Mouse (Mus musculus) spleen, postnatal 14 days (tissue): Measurements from ENCODE around the gene Sirt7.
"Not testable (repeated sequence)": the region's sequence is repeated elsewhere in the genome, so short reads cannot be mapped to it uniquely, and the experiment has no call there.

ENCODE experiments used
- DNase-seq, 2 experiments: peaks; one replicate each; pipeline ENCODE4 v3.0.0; 2021 to 2022; ENCODE audit warnings: low spot score in 2 of 2

The Sirt7 gene

DNA sequence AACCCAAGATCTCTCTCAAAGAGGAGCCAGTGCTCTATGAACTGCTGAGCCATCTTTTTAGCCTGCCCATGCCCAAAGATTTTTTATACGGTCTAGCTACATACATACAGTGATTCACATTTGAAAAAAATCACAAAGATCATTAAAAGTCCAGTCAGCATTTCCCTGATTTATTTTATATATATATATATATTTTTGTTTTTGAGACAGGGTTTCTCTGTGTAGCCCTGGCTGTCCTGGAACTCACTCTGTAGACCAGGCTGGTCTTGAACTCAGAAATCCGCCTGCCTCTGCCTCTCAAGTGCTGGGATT, 42.1 kb downstream of the Sirt7 start:
- DNase-seq, result not testable (repeated sequence)

DNA sequence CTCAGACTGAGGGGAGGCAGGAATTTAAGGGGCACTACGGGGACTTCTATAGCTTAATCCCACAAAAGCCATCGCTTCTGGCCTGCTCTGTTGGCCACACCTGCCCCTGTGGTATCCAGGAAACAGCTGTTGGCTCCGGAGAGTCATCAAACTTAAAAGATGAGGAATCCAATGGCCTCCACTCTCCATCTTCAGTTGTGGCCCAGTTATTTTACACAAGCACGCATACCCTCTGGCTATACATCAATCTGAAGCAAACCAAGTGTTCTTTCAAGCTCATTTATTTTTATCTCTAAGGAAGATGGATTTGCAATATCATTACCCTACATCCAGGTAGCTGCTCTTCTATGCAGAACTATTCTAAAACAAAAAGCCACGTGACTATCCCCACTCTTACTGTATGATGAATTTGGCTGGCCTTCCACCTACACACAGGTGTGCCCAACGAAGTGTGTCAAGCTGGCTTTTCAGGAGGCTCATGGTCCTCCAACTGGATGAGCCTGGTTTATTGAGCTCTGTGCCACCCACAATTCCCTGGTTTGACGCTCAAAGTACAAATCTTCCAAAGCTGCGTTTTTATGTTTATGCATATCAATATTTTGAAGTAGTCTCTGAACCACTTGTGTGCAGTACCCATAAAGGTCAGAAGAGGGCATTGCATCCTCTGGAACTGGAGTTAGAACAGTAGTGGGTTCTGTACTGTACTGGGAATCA, 42.6 kb downstream of the Sirt7 start:
- no peak for DNase-seq

DNA sequence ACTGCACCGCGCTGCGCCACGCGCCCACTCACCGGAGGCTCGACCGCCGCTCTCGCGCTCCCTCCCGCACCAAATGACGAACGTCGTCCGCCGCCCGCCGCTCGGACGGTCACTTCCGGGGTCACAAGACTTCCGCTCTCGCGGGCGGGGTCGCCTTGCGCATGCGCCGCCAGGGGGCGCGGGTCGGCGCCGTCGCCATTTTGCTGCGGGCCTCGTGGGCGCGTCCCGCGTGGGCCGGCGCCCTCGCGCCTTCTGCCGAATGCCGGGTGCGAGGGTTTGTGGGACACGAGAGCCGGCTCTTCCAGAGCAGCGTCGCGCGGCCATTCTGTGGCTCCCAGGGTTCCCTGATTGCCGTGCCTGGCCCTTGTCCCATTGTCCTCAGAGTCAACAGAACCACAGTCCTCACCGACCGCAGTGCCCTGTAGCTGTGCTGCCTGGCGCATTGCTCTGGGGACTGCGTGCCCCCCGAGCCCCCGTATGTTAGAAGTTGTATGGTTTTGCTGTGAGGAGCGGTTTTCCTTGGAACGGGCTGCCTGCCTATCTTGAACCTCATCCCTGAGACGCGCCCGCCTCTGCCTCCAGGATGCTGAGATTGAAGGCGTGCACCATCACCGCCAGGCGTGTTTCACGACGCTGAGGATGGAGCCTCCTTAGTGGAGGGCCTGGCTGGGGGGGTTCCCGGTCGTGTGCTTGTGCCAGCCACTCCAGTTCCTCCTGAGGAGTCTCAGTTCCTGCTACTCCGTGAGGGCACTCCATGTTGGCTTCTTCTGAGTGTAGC, 43.4 kb downstream of the Sirt7 start, which contains the start of gene Arhgdia:
TSS of gene Arhgdia (minus strand) at position 135 of the 778 bp plus-strand sequence.
- peak; percentile 79 to 82 for DNase-seq

DNA sequence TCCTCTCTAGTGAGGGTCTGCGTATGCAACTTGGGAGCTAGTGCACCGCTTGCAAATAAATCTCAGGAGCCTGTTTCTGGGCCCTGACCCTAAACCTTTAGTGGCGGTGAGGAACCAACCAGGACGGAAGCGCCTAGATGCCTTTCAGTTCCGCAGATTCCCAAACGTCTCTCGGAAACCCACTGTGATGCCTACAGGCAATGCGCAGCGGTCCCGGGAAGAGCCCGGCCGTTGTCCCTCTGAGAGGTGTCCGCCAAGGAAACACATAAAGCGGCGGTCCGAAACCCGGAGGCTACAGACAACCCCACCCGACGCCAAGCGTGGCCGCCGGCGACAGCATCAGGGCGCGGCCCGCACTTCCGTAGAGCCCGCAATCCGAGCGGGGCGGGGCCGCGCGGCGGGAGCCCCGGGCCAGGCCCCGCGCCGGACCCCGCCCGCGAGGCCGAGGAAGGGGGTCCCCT, 44.1 kb downstream of the Sirt7 start:
- peak in 1 of 2 experiments; percentile 34 for DNase-seq

DNA sequence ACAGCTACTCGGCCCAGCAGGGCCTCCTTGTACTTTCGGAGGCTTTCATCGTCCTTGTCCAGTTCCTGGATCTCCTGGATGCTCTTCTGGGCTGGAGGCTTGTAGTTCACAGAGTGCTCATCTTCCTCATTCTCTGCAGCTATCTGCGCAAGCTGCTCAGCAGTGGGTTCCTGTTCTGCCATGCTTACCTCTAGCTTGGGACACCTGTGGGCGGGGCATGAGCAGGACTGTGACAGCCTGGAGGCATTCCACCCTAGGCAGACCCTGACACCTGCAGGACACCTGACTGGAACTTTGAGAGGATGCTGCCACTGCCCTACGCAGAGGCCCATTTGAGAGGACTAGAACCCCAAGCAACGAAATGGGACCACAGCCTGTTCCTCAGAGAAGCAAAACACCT, 44.9 kb downstream of the Sirt7 start:
- DNase-seq, result no peak

DNA sequence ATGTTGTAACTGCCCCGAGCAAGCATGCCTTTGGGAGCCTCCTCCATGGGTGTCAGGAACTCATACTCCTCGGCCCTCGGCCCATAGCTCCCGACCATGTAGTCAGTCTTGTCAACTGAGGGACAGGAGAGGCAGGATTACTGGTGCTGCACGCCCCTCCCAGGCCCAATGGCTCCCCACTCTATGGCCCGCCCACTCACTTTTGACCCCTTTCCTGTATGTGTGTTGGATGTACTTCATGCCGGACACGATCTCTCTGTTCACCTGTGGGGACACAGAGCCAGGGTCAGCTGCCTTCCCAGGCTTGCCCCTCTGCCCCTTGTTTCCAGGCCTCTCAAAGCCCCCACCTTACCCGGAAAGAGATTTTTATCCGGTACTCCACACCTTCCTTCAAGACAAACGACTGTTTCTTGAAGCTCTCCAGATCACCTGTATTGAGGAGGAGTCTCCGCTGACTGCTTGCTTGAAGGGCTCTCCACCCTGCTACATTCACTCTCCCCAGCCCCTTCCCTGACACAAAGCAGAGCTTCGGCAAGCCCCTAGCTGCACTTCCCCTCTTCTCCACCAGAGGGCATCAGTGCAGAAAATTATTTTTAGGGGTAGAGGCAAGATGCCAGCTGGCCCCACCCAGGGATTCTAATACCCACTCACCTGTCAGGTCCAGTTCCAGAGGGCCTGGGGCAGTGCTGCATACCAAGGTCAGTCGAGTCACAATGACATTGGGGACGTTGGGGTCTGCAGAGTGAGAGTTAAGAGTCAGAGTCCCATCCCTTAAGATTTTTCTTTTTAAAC, 45.5 kb downstream of the Sirt7 start:
- DNase-seq, result peak; percentile 62 to 83

DNA sequence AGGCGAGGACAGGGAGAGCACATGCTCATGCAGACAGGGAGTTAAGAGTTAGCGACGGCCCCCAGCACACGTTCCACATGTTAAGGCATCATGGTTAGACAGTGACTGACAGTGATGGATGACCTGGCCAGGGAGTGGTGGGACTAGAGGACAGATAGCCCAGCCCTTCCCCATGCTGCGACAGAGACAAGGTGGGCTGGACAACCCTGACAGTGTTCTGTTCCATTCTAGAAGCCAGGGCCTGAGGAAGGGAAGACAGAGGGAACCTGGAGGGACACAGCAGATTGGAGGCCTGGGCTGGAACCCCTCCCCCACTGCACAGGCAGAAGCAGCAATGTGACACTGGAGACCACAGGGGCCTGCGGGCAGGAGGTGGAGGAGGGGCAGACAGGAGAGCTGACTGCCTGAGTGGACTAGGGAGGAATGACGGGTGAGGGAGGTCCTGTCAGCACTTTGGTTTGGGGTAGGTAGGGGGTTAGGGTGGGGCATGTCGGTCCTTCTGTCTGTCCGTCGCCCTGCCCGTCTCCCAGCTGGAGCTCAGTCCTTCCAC, 46.3 kb downstream of the Sirt7 start:
- DNase-seq, result no peak

DNA sequence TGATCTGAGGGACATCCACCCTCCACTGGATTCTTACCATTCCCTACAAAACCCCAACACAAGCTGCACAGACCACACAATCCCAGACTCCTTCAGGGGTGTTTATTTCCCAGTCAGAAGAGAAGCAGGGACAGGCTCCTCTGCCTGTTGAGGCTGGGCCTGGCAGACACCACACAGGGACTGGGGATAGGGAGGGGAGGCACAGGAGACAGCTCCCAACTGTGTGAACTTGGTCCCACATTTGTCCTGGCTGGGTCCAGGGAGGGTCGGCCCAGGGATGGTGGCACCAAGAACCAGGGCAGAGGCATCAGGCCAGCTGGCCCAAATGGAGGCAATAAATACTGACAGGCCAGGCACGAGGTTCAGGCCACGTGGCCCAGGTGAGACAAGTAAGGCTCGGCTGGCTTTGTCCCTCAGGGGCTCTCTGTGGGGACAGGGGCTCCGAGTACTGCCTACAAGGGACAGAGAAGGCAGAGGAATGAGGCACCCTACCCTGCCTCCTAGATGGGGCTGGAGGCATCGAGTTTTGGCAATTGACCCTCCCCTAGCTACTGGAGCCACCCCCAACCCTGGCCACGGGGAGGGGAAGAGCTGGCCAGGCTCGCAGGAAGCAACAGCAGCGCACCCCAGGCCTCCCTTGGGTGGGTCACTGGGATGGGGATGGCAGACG, 46.9 kb downstream of the Sirt7 start:
- no peak for DNase-seq

DNA sequence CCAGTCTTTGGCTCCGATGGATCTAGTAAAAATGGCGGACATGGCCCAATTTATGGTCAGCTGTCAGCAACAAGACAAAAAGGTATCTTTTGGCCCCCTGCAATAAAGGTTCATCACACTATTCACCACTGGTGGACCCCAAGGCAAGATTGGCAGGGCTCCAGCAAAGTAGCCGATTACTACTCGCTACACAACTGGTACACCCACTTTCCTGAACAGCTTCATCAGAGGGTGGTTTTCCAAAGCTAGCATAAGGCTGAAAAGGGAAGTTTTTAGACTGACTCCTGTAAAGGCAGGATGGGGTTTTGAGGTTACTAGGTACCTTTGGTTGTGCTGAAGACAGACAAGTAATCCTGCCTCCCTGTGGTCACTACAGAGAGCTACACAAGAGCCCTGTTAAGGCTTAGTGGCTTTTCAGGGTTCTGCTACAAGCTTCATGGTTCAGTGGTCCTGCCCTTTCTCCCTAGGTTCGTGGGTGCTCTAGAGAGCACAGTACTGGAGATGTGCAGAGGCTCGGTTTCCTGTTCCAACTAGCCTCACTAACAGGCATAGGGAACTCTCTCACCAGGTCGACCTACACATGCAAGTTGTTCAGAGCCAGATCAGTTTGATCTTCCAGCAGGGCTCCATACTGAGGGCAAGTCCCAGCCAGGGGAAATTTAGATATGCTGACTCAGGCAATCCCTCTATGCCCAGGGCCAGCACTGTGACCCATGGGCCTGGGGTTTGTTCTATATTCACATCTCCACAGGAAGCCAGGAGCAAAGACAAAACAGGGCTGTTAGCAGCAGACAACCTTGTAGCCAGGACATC, 47.6 kb downstream of the Sirt7 start:
- no peak for DNase-seq

DNA sequence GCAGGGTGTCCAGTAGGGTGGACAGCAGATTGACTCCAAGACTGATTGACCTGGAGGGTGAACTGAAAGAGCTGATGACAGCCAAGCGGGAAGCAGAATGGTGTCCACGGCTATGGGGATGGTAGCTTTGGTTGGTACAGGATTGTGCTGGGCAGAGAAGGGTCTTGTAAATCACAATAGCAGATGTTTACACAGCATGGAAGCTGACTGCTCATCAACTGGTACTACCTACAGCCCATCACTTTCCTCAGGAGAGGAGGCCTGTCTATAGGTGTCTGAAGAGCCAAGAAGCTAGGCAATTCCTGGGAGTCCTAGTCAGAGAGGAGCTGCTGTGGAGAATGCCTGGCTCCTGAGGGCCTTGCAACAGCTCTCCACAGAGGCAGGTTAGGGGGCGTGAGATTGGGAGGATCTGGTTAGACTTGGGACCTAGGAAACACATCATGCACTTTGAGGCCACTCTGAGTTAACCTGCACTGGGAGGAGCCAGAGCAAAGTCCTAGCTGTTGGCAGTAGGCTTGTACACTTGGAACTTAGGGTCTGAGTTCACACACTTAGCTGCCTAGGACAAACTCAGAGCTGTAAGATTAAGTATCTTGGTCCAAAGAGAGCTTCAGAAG, 48.6 kb downstream of the Sirt7 start:
- no peak for DNase-seq

DNA sequence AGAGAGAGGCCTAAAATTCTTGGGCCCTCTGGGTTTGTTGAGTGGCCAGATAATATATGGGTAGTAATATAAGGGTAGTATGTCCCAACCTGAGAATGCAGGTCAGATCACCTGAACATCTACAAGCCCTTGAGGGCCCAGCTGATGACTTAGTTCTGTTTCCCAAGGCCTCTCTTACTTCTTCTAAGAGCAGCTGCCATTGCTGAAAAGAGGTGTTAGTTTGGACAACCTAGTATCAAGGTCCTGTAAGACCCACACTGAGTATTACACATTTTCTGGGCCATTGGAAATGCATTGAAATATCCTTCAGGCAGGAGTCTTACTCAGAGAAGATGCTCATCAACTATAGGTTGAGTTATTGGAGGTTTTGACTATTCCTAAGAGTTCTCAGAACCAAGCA, 49.1 kb downstream of the Sirt7 start:
- no peak for DNase-seq

DNA sequence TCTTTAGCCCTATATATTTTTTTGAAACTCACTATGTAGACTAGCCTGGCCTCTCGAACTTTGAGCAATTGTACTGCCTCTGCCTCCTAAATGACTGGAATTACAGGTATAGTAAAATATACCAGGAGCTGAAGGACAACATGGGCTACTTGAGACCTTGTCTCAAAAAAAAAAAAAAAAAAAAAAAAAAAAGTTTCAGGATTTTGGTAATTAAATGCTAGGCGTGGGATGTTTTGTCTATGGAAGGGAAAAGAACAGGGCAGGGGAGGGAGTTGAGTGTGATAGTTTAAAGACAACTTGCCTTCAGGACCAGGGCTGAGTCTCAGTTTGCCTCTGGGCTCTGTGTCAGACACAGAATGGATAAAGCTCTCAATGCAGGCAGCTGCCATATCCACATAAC, 50.0 kb downstream of the Sirt7 start:
- DNase-seq, result no peak

DNA sequence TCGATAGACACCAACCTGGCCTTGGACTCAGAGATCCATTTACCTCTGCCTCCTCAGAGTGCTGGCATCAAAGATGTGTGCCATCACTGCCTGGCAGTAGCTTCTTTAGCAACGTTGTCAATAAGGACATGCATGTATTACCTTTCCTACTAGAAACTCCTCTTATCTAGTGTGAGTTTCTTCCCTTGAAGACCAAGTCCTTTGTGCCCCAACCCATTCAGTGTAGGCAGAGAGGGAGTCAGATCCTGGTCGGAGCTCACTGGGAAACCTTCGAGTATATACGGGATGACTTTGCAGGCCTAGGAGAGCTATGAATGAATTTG, 50.8 kb downstream of the Sirt7 start:
- no peak for DNase-seq

DNA sequence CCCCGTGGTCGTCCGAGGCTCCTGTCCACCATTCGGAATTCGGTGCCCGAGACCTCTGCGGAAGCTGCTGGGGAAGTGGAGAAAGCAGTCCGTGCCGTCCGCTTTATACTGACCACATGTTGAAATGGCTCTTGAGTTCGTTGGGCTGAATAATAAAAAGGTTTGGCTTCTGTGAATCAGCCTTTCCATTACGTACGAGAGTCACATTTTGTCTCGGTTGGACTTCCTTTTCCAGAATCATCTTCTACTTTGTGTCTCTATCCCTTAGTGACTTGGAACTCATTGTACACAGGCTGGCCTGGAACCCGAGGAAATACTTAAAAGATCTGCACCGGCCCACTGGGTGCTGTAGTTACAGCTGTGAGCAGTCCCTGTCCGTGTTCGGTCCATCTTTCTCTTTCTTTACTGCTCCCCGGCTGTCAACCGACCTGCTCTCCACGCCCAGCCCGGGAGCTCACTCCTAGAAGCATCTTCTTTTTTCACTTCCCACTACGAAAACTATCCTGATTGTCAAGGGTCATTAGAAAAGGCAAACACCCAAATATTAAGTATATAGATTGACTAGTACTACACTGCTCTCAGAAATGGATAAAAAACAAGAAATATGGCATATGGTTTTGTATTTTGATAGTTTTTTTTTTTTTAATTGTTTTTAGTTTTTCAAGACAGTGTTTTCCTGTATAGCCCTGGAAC, 51.3 kb downstream of the Sirt7 start:
- DNase-seq, result no peak

DNA sequence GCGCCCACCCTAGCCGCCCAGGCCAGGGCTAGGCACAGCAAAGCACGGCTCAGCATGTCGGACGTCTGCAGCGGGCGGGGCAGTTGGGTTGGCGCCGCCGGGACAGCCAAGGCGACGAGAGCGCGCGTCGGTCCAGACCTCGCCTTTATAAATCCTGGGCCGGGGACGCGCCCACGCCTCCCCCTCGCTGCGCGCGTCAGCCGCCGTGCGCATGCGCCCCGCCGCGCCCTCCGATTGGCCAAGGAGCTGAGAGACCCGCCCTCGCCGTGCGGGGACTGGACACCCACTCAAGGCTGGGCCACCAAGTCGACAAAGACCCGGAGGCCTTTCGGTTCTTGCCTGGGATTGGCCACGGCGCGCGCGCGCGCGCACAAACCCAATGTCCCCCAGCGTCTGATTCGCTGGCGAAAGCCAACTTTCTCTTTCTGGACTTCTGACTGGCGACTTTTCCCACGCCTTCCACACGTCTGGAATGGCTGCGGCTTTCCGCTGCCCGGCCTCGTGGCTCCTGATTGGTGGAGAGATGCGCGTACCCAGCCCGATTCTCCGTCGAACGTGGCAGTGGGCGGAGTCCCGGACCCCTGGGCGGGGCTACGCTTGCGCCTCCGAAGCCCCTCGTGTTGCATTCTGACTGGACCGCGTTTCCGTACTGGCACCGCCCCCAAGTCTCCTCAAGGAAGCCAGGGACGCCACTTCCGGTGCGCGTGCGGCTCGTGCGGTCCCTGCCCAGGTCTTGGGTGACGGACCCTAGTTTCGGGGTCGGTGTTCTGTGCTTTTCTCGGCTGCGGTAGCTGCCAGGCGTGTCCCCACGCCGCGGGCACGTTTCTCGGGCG, 52.1 kb downstream of the Sirt7 start, which contains the start of gene P4hb:
TSS of gene P4hb (minus strand) at position 502 of the 833 bp plus-strand sequence.
- DNase-seq, result peak; percentile 98

DNA sequence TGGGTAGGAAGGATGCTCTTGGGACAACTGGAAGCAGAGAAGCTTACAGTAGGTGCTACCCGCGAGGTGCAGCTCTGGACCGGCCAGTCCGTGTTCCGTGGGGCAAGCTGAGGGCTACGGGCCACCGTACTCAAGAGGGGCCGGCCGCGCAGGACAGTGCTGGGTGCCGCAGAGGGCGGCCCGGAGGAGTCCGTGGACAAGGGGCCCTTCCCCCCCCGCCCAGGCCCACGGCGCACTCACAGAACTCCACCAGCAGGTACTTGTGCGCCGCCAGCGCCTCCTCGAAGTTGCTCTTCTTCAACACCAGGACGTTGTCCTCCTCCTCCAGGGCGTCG, 52.7 kb downstream of the Sirt7 start:
- no peak for DNase-seq

DNA sequence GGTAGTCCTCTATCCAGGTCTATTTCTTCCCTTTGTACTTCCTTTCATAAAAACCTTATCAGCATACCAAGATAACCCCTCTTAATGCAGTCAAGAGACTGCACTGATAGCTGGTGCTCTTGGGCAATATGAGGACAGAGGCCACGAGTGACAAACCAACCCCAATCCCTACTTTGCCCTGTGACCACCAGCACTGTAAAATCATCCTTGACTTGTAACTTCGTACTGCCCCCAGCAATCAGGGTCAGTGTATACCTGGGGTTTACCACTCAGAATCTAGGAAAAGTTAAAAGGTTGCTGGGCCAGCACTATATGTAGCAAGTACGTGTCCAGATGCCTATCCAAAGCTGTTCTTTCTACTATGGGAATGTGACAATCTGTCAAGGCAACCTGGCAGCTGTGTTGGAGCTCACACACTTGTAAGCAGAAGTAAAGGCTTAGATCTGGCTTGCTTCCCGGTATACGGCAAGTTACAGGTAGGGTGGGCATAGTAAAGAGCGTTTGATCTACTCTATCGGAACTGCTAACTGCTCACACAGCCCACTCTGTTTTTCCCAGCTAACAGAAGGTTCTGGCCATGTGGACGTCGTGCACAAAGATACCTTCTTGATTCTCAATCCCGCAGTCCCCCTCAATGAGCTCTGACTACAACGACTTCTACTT, 53.2 kb downstream of the Sirt7 start:
- DNase-seq, result no peak

DNA sequence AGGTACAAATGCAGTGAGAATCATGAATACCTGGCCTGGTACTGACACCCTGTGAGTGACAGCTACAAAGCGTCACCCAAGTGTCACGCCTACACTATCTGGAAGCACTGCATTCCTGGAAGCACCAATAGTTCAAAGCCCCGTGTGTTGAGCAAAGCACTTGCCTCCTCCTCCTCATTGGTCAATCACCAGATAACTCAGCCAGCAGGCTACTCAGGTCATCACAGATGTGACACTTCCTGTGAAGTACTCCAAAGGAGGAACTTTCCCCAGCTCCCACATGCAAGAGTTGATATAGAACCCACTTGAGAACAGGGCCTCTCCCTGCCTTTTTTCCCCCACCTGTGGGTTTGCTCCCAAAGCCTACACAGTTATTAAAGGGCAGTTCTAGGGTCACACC, 53.9 kb downstream of the Sirt7 start:
- DNase-seq, result no peak
